Mouse (Mus musculus): ENCODE data around the gene Sorcs2. TPM values are rescaled to one million over a fixed set of nuclear protein-coding genes. Genes with fewer than 3 reads are reported as not detected.

The Sorcs2 gene
- polyA plus RNA-seq, 1 experiment: not detected

DNA sequence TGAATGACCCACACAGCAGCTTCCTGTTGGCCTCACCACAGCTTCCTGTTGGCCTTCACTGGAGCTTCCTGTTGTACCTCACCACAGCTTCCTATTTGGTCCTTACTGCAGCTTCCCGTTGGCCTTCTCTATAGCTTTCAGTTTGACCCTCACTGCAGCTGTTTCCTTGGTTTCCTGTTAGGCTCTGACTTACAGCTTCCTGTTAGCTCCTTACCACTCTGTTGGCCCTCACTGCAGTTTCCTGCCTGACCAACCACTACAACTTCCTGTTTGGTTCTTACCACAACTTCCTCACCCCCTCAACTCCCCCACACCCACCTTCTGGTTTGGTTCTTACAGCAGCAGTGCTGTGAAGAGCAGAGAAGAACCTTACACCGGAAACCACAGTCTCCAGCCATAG is 308.7 kb downstream of the Sorcs2 start:
- Histone ChIP-seq H3K27ac (ENCODE audit: insufficient read depth, low read depth, low read length) (no peak overlapping the region), H3K4me1 (ENCODE audit: control insufficient read depth, insufficient read depth, low read length) (peaks cover 27% of the 10 kb centered on the region), H3K4me3 (ENCODE audit: insufficient read depth, low read depth, low read length) (no peak overlapping the region)
- 93% methylated on average over 2 of the region's 2 CpGs for WGBS
- TF ChIP-seq POLR2A (IDR thresholded peaks at IDR 0.05; ENCODE audit: insufficient read depth, low read depth, low read length) (no peak), CTCF (IDR thresholded peaks at IDR 0.05; ENCODE audit: insufficient read depth, low read depth, low read length) (no peak)

DNA sequence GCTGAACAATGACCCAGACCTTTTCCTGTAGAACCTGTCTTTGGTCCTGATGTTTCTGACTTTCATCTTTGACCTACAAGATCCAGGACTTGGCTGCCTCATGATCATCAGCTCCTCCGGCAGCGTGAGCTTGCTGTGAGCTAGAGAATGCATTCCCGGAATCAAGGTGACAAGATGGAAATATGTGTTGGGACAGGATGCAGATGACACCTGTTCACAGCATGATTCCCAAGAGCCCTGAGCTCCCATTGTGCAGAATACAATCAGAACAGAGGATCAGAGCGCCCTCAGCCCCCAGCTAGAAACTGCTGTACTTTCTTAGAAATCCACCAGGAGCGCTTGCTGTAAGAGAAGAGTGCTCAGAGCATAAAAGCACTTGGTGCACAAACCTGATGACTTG is 311.0 kb downstream of the Sorcs2 start:
- 86% methylated on average over 5 of the region's 5 CpGs for WGBS
- no peak overlapping the region for H3K27ac ChIP-seq (ENCODE audit: insufficient read depth, low read depth, low read length)

DNA sequence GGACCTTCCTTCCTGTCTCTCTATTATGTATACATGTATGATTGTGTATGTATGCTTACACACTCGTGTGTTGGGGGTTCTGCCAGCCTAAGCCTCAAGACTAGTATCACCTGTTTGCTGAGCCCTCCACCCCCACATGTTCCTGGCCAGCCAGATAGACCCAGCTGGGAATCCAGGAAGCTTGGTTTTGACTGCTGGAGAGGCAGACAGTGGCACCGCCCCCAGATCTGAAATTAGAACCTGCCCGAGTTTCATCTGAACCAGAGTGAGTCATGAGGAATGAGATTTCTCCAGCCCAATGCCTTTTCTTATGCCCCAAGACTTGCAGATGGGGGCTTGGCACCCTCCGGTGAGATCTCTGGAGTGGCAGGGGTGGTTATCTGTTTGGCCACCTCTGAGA is 312.3 kb downstream of the Sorcs2 start:
- 35% methylated on average over 4 of the region's 4 CpGs for WGBS

More for the DNA sequence above, 311.0 kb downstream of the Sorcs2 start:
- Histone ChIP-seq H3K4me3 (ENCODE audit: insufficient read depth, low read depth, low read length) (no peak overlapping the region), H3K4me1 (ENCODE audit: control insufficient read depth, insufficient read depth, low read length) (peaks cover 39% of the 10 kb centered on the region)
- TF ChIP-seq CTCF (IDR thresholded peaks at IDR 0.05; ENCODE audit: insufficient read depth, low read depth, low read length) (no peak), POLR2A (IDR thresholded peaks at IDR 0.05; ENCODE audit: insufficient read depth, low read depth, low read length) (no peak)

DNA sequence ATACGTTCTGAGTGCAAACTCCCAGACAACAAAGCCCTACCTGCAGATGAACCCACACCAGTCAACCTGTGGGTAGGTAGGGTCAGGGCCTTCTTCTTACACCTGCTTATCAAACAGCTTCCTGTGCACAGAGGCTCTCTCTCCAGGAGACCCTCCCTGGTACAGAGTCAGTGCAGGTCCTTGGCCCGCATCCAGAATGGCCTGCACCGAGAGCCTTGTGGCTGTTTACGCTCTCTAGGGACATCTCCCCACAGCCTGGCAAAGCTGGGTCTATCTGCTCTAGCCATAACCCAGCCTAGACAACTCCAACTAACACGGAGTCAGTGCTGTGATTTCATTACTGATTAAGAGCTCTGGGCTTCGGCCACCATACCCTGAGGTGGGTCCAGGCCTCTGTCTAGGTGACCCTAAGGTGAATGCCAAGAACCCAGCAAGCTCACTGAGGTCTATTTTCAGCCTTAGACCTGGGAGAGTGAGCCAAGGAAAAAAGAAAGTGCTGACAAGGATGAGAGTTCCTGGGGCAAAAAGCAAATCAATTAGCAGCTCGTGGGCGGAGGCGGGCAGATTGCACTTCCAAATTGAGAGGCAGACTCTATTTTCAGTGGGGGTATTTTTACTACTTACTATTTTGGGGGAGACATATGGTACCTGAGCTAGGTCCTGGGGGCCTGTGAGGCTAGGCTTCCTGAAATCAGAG is 313.9 kb downstream of the Sorcs2 start:
- peaks cover 33% of the 10 kb centered on the region for H3K4me1 ChIP-seq (ENCODE audit: control insufficient read depth, insufficient read depth, low read length)
- no peak overlapping the region for H3K4me3 ChIP-seq (ENCODE audit: insufficient read depth, low read depth, low read length)
- H3K27ac ChIP-seq (ENCODE audit: insufficient read depth, low read depth, low read length): no peak overlapping the region
- no peak for TF ChIP-seq POLR2A (IDR thresholded peaks at IDR 0.05; ENCODE audit: insufficient read depth, low read depth, low read length)
- no peak for TF ChIP-seq CTCF (IDR thresholded peaks at IDR 0.05; ENCODE audit: insufficient read depth, low read depth, low read length)
- 70% methylated on average over 9 of the region's 9 CpGs for WGBS

More for the DNA sequence above, 312.3 kb downstream of the Sorcs2 start:
- H3K4me1 ChIP-seq (ENCODE audit: control insufficient read depth, insufficient read depth, low read length): peaks cover 33% of the 10 kb centered on the region
- H3K4me3 ChIP-seq (ENCODE audit: insufficient read depth, low read depth, low read length): no peak overlapping the region
- TF ChIP-seq CTCF (IDR thresholded peaks at IDR 0.05; ENCODE audit: insufficient read depth, low read depth, low read length) (no peak), POLR2A (IDR thresholded peaks at IDR 0.05; ENCODE audit: insufficient read depth, low read depth, low read length) (no peak)
- peak overlapping the region; percentile 65 for H3K27ac ChIP-seq (ENCODE audit: insufficient read depth, low read depth, low read length)

DNA sequence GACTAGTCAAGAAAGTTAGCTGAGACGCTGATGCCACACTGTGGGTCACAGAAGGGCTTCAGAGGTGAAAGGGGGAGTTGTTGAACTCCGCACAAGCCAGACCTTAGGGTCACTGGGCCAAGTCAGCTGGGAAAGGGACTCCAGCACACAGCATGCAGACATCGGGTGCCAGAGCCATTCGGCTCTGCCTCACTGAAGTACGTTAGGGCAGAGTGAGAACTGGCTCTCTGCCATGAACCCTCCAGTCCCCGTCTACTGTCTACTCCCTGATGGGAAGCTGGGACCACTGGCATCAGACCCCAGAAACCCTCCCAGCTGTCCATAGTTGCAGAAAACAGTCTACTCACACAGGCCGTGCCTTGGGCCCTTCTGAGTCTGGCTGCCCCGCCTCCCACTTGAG is 316.9 kb downstream of the Sorcs2 start:
- TF ChIP-seq CTCF (IDR thresholded peaks at IDR 0.05; ENCODE audit: insufficient read depth, low read depth, low read length): no peak
- no peak for TF ChIP-seq POLR2A (IDR thresholded peaks at IDR 0.05; ENCODE audit: insufficient read depth, low read depth, low read length)
- WGBS: 72% methylated on average over 8 of the region's 8 CpGs
- Histone ChIP-seq H3K27ac (ENCODE audit: insufficient read depth, low read depth, low read length) (no peak overlapping the region), H3K4me1 (ENCODE audit: control insufficient read depth, insufficient read depth, low read length) (peaks cover 34% of the 10 kb centered on the region), H3K4me3 (ENCODE audit: insufficient read depth, low read depth, low read length) (no peak overlapping the region)

DNA sequence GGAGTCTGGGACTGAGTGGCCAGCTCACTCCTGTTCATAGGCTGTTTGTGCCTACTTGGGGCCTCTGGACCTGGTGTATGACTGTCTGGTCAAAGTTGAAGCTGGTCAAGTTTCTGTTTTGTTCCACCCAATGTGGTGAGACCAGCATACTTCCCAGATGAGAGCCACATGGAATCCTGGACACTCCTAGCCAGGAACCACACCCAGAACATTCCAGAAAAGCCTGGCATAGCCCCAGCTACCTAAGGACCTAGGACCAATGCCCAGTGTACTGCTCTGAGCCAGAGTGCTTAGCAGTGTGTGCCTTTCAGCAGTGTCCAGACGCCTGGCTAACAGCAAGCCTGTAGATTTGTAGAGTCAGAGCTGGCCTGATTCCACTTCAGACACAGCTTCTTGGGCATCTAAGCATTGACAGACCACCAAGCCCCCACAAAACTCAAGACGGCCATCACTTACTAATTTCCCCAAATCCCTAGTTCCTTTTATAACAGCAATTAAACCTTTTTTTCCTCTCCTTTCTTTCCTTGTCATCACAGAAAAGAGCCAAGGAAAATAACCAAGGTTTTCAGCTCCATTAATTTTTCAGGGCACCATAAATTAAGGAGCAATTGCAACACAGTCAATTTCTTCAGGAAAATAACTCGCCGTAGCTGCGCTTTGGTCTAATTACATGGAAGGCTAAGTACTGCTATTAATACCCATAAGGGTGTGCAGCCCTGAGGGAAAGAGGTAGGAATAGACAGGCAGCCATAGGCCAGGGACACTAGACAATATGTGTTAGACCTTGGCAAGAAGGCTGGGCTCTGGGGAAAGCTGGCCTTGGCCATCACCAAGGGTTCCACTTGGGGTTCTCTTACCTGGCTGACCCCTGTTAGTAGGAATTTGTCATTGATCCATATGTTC is 322.5 kb downstream of the Sorcs2 start:
- TF ChIP-seq CTCF (IDR thresholded peaks at IDR 0.05; ENCODE audit: insufficient read depth, low read depth, low read length) (no peak), POLR2A (IDR thresholded peaks at IDR 0.05; ENCODE audit: insufficient read depth, low read depth, low read length) (no peak)
- no peak overlapping the region for H3K4me3 ChIP-seq (ENCODE audit: insufficient read depth, low read depth, low read length)
- peaks cover 24% of the 10 kb centered on the region for H3K4me1 ChIP-seq (ENCODE audit: control insufficient read depth, insufficient read depth, low read length)
- peak overlapping the region; percentile 28; the same call in 1 of the 2 replicates for H3K27ac ChIP-seq (ENCODE audit: insufficient read depth, low read depth, low read length)
- 35% methylated on average over 5 of the region's 5 CpGs for WGBS

DNA sequence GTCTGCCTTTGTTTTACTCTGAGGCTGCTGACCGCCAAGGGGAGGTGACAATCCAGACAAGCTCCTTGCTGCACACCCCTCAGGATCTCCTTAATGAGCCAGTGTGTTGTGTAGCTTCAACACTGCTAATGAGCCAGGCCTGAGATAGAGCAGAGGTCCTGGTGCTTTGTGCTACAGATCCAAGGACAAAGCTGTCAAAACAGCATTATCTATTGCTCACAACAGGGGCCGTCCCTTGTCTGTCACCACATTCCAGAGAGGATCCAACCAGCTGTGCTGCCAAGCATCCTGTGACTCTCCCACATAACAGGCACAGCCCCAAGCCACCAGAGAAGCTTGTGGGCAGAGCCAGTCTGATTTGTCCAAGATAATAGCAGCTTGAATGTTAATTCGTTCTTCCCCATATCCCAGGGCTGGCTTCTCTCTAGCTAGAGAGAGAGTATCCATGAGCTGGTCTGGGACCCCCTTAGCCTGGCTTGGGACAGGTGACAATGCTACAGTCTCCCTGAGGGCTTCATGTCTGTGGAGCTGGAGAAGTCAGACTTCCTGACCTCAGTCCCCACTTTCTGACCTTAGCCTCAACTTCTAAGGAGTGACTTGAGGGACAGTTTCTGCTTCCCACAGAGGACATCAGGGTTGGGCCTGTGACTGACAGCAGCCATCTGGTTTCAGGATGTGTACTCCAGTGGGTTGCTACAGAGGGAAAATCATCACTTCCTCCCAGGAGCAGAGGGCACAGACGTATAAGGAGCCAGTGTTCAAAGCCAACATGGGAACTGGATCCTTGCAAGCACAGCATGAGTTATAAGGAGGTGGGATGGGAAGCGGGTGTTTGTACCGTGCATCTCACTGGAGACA is 328.2 kb downstream of the Sorcs2 start:
- Histone ChIP-seq H3K27ac (ENCODE audit: insufficient read depth, low read depth, low read length) (no peak overlapping the region), H3K4me3 (ENCODE audit: insufficient read depth, low read depth, low read length) (no peak overlapping the region), H3K4me1 (ENCODE audit: control insufficient read depth, insufficient read depth, low read length) (peaks cover 34% of the 10 kb centered on the region)
- WGBS: 50% methylated on average over 6 of the region's 6 CpGs
- TF ChIP-seq POLR2A (IDR thresholded peaks at IDR 0.05; ENCODE audit: insufficient read depth, low read depth, low read length): no peak
- TF ChIP-seq CTCF (IDR thresholded peaks at IDR 0.05; ENCODE audit: insufficient read depth, low read depth, low read length): no peak

DNA sequence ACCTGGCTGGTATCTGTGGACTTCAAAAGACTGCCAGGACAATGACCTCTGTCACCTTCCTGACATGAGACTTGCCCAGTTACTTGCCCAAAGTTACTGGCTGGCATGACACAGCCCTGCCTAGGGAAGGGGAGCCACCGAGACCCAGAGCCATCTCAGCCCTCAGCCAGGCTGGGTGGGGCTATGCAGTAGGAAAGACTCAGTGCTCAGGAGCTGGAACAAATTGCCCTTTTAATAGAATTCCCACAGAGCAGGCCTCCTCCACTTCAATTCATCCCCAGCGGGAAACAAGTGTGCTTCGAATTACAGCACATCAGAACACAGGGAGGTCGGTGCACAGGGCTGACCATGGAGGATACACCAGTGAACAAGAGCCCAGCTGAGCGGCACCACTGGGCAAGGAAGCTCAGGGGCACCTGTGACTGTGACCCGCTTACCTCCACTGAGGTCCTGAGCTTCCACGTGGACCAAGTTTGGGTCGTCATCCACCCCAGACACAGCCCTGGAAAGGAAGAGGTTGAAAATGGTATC is 330.2 kb downstream of the Sorcs2 start:
- no peak overlapping the region for H3K4me3 ChIP-seq (ENCODE audit: insufficient read depth, low read depth, low read length)

More for the DNA sequence above, 330.2 kb downstream of the Sorcs2 start:
- Histone ChIP-seq H3K27ac (ENCODE audit: insufficient read depth, low read depth, low read length) (no peak overlapping the region), H3K4me1 (ENCODE audit: control insufficient read depth, insufficient read depth, low read length) (peaks cover 34% of the 10 kb centered on the region)
- TF ChIP-seq CTCF (IDR thresholded peaks at IDR 0.05; ENCODE audit: insufficient read depth, low read depth, low read length) (no peak), POLR2A (IDR thresholded peaks at IDR 0.05; ENCODE audit: insufficient read depth, low read depth, low read length) (no peak)
- WGBS: 38% methylated on average over 8 of the region's 8 CpGs

Data from olfactory bulb, adult 2 months (tissue).